Mouse (Mus musculus): Measurements from ENCODE around the gene Cpt2.

DNA sequence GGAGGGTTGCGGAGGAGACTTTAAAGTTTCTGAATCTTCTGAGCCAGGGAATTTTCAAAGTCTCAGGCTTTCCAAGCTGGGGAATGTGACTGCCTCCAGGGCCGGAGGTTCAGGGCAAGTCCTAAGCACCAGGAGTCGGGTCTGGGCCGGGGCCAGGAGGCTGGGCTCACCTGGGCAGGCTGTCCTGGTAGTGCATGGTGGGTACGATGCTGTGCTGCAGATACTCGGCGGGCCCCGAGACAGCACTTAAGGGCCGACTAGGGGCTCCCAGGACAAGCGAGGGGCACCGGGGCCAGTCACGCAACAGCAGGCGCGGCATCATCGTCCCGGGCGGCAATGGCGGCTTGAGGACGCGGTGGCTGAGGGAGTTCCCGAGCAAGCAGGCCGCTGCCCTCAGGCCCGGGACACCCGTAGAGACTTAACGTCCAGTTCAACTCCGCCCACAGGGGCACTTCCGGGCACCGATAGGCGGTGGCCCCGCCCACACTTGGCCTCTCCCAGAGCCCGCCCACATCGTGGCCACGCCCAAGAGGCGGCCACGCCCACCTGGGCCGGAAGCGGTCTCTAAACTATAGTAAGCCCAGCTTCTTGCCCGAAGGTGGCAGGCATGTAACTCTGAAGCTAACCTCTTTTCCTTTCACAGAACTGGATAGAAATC lies at the start of gene Cpt2:
- no peak for TF ChIP-seq CTCF (IDR thresholded peaks at IDR 0.05; ENCODE audit: extremely low read depth, insufficient read length, insufficient replicate concordance, low read depth, low read length)
- peak; percentile 93 for TF ChIP-seq POLR2A (IDR thresholded peaks at IDR 0.05; ENCODE audit: low read depth, low read length)
